Mouse (Mus musculus) ES-E14 (cell line): ENCODE results near the gene Pi4kb.

Source experiments
- CHD2 ChIP-seq: IDR thresholded peaks from 2 replicates; pipeline ENCODE4 v1.6.1; 2014; ENCODE audit warnings: mild to moderate bottlenecking, low read depth, low read length, inconsistent platforms
- HCFC1 ChIP-seq: IDR thresholded peaks from 2 replicates; pipeline ENCODE4 v1.6.1; 2012; ENCODE audit warnings: low read length, inconsistent platforms, borderline replicate concordance; ENCODE audit not compliant: insufficient read depth
- MAFK ChIP-seq: IDR thresholded peaks from 2 replicates; pipeline ENCODE4 v1.6.1; 2014; ENCODE audit warnings: mild to moderate bottlenecking, low read depth, low read length, inconsistent platforms; ENCODE audit not compliant: insufficient read depth
- ZC3H11A ChIP-seq: IDR thresholded peaks from 2 replicates; pipeline ENCODE4 v1.6.1; 2012; ENCODE audit warnings: low read depth, mild to moderate bottlenecking, inconsistent platforms, low read length, borderline replicate concordance
- ZNF384 ChIP-seq: IDR thresholded peaks from 2 replicates; pipeline ENCODE4 v1.6.1; 2012; ENCODE audit warnings: low read depth, low read length, inconsistent platforms

- TF ChIP-seq HCFC1 = no peak
- no peak for TF ChIP-seq CHD2
- TF ChIP-seq MAFK = no peak
- TF ChIP-seq ZC3H11A = no peak
- no peak for TF ChIP-seq ZNF384
These were observed 35.9 kb downstream of the Pi4kb start for GRCm38 (mm10) chr3:95010396-95010795.
